Mouse (Mus musculus): ENCODE measurements around the gene Gabrb1.

DNA sequence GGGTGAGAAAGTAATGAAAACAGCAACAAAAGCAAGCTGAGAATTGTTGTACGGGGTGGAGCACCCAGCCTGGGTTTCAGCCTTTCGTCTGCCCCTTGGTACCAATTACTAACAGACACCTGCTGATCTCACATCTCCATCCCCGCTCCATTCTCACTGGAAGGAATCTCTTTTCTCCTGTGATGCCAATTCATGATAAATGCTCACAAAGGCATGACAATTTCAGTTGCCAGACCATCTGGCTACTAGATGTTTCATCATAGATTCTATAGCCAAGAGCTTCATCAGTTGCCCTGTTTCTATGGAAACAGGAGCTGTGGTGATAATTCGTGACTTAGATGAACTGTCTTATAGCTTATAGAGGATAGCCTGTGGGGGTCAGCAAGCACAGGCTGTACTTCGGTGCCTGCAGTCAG lies 329.1 kb downstream of the Gabrb1 start:
- TF ChIP-seq EP300 (IDR thresholded peaks at IDR 0.05; ENCODE audit: low read depth) = no peak
- TF ChIP-seq CTCF (IDR thresholded peaks at IDR 0.05; ENCODE audit: low read depth) = no peak
